Mouse (Mus musculus) lung, adult 2 months (tissue): ENCODE results near the gene A730061H03Rik.

Source experiments
- CTCF ChIP-seq: fragments of 200-500 bp; IDR thresholded peaks from 2 replicates; pipeline ENCODE4 v1.5.1; 2011; ENCODE audit warnings: mild to moderate bottlenecking, low read length, control low read depth; ENCODE audit not compliant: insufficient read depth
- POLR2A ChIP-seq: fragments of 200-500 bp; IDR thresholded peaks from 2 replicates; pipeline ENCODE4 v1.6.1; 2011; ENCODE audit warnings: low read depth, mild to moderate bottlenecking, control low read depth, low read length, borderline replicate concordance; ENCODE audit errors: extremely low read depth

GRCm38 (mm10) chr14:55544334-55544733 is 15.9 kb downstream of the A730061H03Rik start:
- TF ChIP-seq CTCF (no peak), POLR2A (no peak)
